Mouse (Mus musculus) heart, embryonic 14.5 days (tissue): ENCODE data around the gene Hcfc2. TPM values are rescaled to one million over a fixed set of nuclear protein-coding genes. Genes with fewer than 3 reads are reported as not detected.
A peak's percentile ranks its signal among the peaks of the same experiment; 100 is the strongest.

ENCODE experiments used
- ATAC-seq: fragments of 200-750 bp; cut with Nextera tagmentation; 2 replicates; pipeline ENCODE4 v1.8.0; 2017; ENCODE audit warnings: low read depth, moderate TSS enrichment; ENCODE audit not compliant: insufficient number of reproducible peaks, insufficient read depth, low FRiP score
- H3K27ac ChIP-seq, 2 experiments: fragments of 200-500 bp in 1 of 2; fragments of 300-500 bp in 1 of 2; sonication (generic) in 1 of 2; replicated peaks in 1 of 2; 2 replicates each; pipeline ENCODE4 v1.5.1; 2012 to 2014; ENCODE audit warnings: low read depth in 2 of 2, low read length in 2 of 2, control low read depth in 1 of 2, mild to moderate bottlenecking in 1 of 2, mixed read lengths in 1 of 2; ENCODE audit not compliant: control insufficient read depth in 1 of 2, insufficient read depth in 1 of 2
- H3K27me3 ChIP-seq: fragments of 300-500 bp; sonication (generic); 2 replicates; pipeline ENCODE4 v1.6.1; 2014; ENCODE audit warnings: mild to moderate bottlenecking, low read length, control low read depth; ENCODE audit not compliant: control insufficient read depth, insufficient read depth
- H3K36me3 ChIP-seq: fragments of 300-500 bp; sonication (generic); 2 replicates; pipeline ENCODE4 v1.6.1; 2014; ENCODE audit warnings: mild to moderate bottlenecking, control low read depth, low read length, mixed read lengths; ENCODE audit not compliant: control insufficient read depth, insufficient read depth
- H3K4me1 ChIP-seq, 2 experiments: fragments of 200-500 bp in 1 of 2; fragments of 300-500 bp in 1 of 2; sonication (generic) in 1 of 2; 2 replicates each; pipeline ENCODE4 v1.6.1; 2012 to 2014; ENCODE audit warnings: low read length in 2 of 2, control low read depth in 1 of 2, mixed read lengths in 1 of 2; ENCODE audit not compliant: control insufficient read depth in 2 of 2, insufficient read depth in 2 of 2
- H3K4me2 ChIP-seq: fragments of 300-500 bp; sonication (generic); 2 replicates; pipeline ENCODE4 v1.6.1; 2014; ENCODE audit warnings: mild to moderate bottlenecking, low read length
- H3K4me3 ChIP-seq, 2 experiments: fragments of 200-500 bp in 1 of 2; fragments of 300-500 bp in 1 of 2; sonication (generic) in 1 of 2; 2 replicates each; pipeline ENCODE4 v1.5.1; 2012 to 2014; ENCODE audit warnings: low read length in 2 of 2, mild to moderate bottlenecking in 2 of 2, control low read depth in 1 of 2, low read depth in 1 of 2, moderate library complexity in 1 of 2; ENCODE audit not compliant: control insufficient read depth in 1 of 2, insufficient read depth in 1 of 2
- H3K9ac ChIP-seq: fragments of 300-500 bp; sonication (generic); 2 replicates; pipeline ENCODE4 v1.6.1; 2014; ENCODE audit warnings: mild to moderate bottlenecking, low read length
- H3K9me3 ChIP-seq: fragments of 300-500 bp; sonication (generic); 2 replicates; pipeline ENCODE4 v1.6.1; 2016; ENCODE audit warnings: low read length, control low read depth; ENCODE audit not compliant: control insufficient read depth
- WGBS: fragments of 180-500 bp; shearing (Covaris S2); extraction: QIAGEN DNeasy Blood & Tissue Kit; methylation state at CpG from one replicate; pipeline ENCODE4 v1.1.7; 2014; 5-methylcytosine and 5-hydroxymethylcytosine counted together
- polyA plus RNA-seq: library from polyadenylated mRNA; unstranded; fragments of >200 nt; fragmentation: Nextera tagmentation; extraction: Ambion mirVana; gene quantifications from 2 replicates; pipeline ENCODE4 v1.2.1, GENCODE M21; 2014

Hcfc2 gene
- polyA plus RNA-seq, 1 experiment from 2014 or later: 40.2 TPM

- H3K36me3 ChIP-seq: no peaks in the 10 kb centered on the region
- WGBS: 87% methylated on average over 2 of the region's 2 CpGs
Measured at GRCm38 (mm10) chr10:82663289-82663688, 32.7 kb upstream of the Hcfc2 start.

GRCm38 (mm10) chr10:82665951-82666350 lies 30.0 kb upstream of the Hcfc2 start:
- H3K4me2 ChIP-seq: peak overlapping the region; percentile 63; the same call in 1 of the 2 replicates
- ATAC-seq: no peak
- no peak overlapping the region for H3K9ac ChIP-seq
- H3K36me3 ChIP-seq: no peaks in the 10 kb centered on the region
- H3K4me3 ChIP-seq: no peak overlapping the region
- H3K27me3 ChIP-seq: no peaks in the 10 kb centered on the region
- H3K4me1 ChIP-seq: peaks cover 5% of the 10 kb centered on the region in 2 experiments; a peak in 3 of 4 replicates
- WGBS: 57% methylated on average over 3 of the region's 3 CpGs
- no peaks in the 10 kb centered on the region for H3K9me3 ChIP-seq
- no peak overlapping the region for H3K27ac ChIP-seq

More at GRCm38 (mm10) chr10:82663289-82663688, 32.7 kb upstream of the Hcfc2 start:
- no peaks in the 10 kb centered on the region for H3K9me3 ChIP-seq
- peaks cover 5% of the 10 kb centered on the region in 2 experiments; a peak in 3 of 4 replicates for H3K4me1 ChIP-seq
- H3K4me2 ChIP-seq: no peak overlapping the region
- H3K4me3 ChIP-seq: no peak overlapping the region
- no peak overlapping the region for H3K27ac ChIP-seq
- no peak for ATAC-seq
- H3K9ac ChIP-seq: no peak overlapping the region
- H3K27me3 ChIP-seq: no peaks in the 10 kb centered on the region

- Histone ChIP-seq H3K36me3 (no peaks in the 10 kb centered on the region), H3K9me3 (no peaks in the 10 kb centered on the region), H3K4me2 (peak overlapping the region; percentile 63), H3K27ac (0 out of 4 replicates have a peak overlapping the region, but pooled peaks of 1 of the 2 experiments have one; percentile 29), H3K9ac (0 out of 2 replicates have a peak overlapping the region, but pooled peaks have one; percentile 31), H3K4me1 (peaks cover 5% of the 10 kb centered on the region in 2 experiments; a peak in 3 of 4 replicates), H3K27me3 (no peaks in the 10 kb centered on the region), H3K4me3 (peak overlapping the region; percentile 19 to 26; a peak in 3 of 4 replicates)
- ATAC-seq: peak; percentile 85; the same call in 1 of the 2 replicates
- 5% methylated on average over 22 of the region's 22 CpGs for WGBS
Measured at GRCm38 (mm10) chr10:82666436-82667234, 29.3 kb upstream of the Hcfc2 start.

- H3K27me3 ChIP-seq: no peaks in the 10 kb centered on the region
- no peak for ATAC-seq
- 76% methylated on average over 6 of the region's 6 CpGs for WGBS
Measured at GRCm38 (mm10) chr10:82670205-82670604, 25.8 kb upstream of the Hcfc2 start.

GRCm38 (mm10) chr10:82676949-82677348 lies 19.0 kb upstream of the Hcfc2 start:
- no peak for ATAC-seq
- 70% methylated on average over 6 of the region's 6 CpGs for WGBS
- H3K27ac ChIP-seq: no peak overlapping the region

More at GRCm38 (mm10) chr10:82670205-82670604, 25.8 kb upstream of the Hcfc2 start:
- no peaks in the 10 kb centered on the region for H3K9me3 ChIP-seq
- H3K4me2 ChIP-seq: no peak overlapping the region
- H3K9ac ChIP-seq: no peak overlapping the region
- H3K4me3 ChIP-seq: no peak overlapping the region
- H3K27ac ChIP-seq: no peak overlapping the region
- peaks cover 5% of the 10 kb centered on the region in 2 experiments; a peak in 3 of 4 replicates for H3K4me1 ChIP-seq
- H3K36me3 ChIP-seq: no peaks in the 10 kb centered on the region

GRCm38 (mm10) chr10:82680769-82681168 lies 15.2 kb upstream of the Hcfc2 start:
- Histone ChIP-seq H3K4me3 (no peak overlapping the region), H3K27me3 (no peaks in the 10 kb centered on the region), H3K4me2 (no peak overlapping the region), H3K27ac (no peak overlapping the region), H3K4me1 (no peaks in the 10 kb centered on the region), H3K36me3 (no peaks in the 10 kb centered on the region), H3K9me3 (no peaks in the 10 kb centered on the region; the same call in 1 of the 2 replicates), H3K9ac (no peak overlapping the region)
- ATAC-seq: no peak
- WGBS: 76% methylated on average over 5 of the region's 5 CpGs

More at GRCm38 (mm10) chr10:82676949-82677348, 19.0 kb upstream of the Hcfc2 start:
- Histone ChIP-seq H3K4me2 (no peak overlapping the region), H3K4me1 (no peaks in the 10 kb centered on the region), H3K27me3 (no peaks in the 10 kb centered on the region), H3K9me3 (no peaks in the 10 kb centered on the region), H3K4me3 (no peak overlapping the region), H3K36me3 (no peaks in the 10 kb centered on the region), H3K9ac (no peak overlapping the region)

- H3K4me2 ChIP-seq: no peak overlapping the region
- no peak overlapping the region for H3K4me3 ChIP-seq
- H3K36me3 ChIP-seq: no peaks in the 10 kb centered on the region
- ATAC-seq: no peak
- H3K27me3 ChIP-seq: no peaks in the 10 kb centered on the region
- H3K9ac ChIP-seq: no peak overlapping the region
- no peaks in the 10 kb centered on the region for H3K4me1 ChIP-seq
- WGBS: 84% methylated on average over 7 of the region's 7 CpGs
- H3K27ac ChIP-seq: no peak overlapping the region
- no peaks in the 10 kb centered on the region; the same call in 1 of the 2 replicates for H3K9me3 ChIP-seq
Measured at GRCm38 (mm10) chr10:82681639-82682038, 14.3 kb upstream of the Hcfc2 start.
